Mouse (Mus musculus) hindlimb bud, embryonic 11.5 days (tissue): ENCODE measurements around the gene Brwd1.
A peak's percentile ranks its signal among the peaks of the same experiment; 100 is the strongest.
"Not testable (repeated sequence)": the region's sequence is repeated elsewhere in the genome, so short reads cannot be mapped to it uniquely, and the experiment has no call there.

Source experiments
- DNase-seq: peaks from one replicate; pipeline ENCODE4 v3.0.0-alpha.2; 2012; ENCODE audit warnings: low read depth, low spot score; ENCODE audit errors: extremely low spot score

The Brwd1 gene

DNA sequence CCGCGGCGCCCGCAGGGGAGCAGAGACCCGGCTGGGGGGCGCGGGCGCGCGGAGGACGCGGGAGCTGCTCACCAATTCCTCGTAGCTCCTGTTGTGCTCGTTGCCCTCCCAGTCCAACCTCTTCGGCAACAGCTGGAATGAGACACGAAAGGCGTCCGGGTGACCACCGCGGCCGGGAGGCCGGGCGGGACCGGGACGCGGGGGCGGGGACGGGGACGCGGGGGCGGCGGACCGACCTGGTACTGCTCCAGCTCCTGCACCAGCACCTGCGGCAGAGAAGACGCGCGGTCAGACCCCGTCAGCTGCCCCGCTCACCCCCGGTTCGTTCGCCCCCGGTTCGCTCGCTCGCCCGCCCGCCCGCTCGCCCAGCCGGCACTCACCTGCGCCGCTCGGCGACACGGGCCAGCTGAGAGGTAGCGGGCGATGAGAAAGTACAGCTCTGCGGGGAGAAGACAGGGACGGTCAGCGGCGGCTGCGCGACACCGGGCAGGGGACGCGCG, 534 bp downstream of the Brwd1 start:
- DNase-seq: no peak

DNA sequence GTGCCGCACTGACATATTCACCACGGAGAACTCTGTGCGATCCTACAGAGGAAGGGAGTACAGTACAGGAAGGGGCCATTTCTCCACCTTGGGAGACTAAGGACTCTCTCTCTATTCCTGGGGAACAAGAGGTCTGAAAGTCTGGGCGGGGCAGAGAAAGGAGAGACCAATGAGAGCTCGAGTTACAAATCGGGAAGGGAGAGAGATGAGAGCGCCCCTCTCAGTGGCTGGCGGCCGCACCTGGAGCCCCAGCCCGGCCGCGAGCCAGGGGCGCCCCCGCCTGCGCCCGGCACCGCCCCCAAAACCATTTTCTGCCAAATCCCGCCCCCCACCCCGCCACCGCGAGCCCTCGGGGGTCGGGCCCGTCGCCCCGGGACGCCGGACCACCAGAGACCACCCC, 995 bp downstream of the Brwd1 start:
- peak; percentile 82 for DNase-seq

DNA sequence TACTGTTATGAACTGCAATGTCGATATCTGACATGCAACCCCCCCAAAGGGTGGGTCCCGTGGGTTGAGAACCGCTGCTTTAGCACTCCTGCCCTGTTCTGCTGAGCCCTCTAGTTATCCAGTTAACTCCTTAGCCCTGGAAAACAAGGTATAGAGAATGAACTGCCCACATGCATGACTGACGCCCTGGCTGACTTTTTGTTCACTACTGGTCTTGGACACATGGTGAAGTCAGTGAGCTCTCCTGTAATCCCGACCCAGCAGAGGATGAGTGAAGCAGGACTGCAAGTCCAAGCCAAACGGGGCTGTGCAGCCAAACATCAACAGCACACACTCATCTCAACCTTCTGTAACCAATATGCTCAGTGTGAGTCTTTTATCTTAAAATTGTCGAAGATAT, 1.8 kb downstream of the Brwd1 start:
- no peak for DNase-seq

DNA sequence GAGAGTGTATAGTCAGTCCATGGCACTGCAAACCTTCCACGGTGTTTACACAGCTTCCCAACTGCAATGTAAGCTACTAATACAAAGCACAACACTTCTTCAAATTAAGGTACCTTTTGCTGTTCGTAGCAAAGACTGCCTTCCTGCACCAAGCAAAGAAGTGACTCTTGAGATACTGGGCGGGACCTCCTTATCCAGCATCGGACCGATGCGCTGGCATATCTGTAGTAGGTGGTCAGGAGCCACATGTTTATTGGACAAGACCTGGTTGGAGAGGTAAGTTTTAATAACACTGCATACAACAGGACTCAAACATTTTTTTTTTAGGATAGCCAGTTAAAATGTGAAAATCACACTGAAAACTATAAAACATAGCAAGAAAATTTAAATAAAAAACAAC, 14.0 kb downstream of the Brwd1 start:
- DNase-seq: no peak

DNA sequence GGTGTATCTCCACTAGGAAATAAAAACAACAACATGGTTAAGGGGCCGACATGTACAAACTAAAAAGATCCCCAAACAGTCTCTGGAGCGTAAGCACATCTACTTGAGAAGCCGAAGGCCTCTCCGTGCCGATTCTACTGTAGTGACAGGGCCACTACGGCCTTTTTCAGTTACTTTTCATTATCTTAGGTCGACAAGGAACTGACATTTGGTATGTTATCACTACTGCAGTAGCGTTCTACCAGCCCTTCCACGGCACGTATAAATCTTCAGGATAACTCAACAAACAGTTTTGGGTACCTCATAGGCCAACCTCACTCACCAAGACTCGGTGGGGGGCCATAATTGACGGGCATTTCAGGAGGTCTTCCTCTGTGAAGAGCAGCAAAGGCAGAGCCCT, 16.2 kb downstream of the Brwd1 start:
- no peak for DNase-seq

DNA sequence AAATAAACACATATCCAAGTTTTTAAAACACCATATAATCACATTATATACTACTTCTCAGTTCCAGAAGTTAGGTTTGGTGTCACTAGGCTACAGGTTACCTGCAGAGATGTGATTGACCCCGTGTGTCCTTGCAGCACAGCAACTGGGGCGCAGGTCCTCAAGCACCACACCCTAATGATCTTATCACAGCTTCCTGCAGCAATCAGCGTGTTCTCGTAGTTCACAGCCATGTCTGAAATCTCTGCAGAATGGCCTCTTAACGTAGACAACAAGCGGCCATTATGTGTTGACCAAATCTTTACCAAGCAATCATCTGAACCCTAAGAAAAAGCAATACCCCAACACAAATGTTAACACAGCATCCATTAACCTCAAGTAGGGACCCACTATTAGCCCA, 17.7 kb downstream of the Brwd1 start:
- no peak for DNase-seq

DNA sequence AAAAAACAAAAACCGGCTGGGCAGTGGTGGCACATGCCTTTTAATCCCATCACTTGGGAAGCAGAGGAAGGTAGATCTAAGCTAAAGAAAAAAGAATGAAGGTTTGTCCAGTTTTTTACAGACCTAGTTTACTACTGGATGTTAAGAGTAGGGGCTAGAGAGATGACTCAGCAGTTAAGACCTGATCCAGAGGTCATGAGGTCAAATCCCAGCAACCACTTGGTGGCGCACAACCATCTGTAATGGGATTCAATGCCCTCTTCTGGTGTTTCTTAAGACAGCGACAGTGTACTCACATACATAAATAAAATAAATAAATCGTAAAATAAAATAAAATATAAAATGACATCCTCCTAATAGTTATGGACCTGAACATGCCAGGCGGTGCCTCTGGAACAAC, 38.2 kb downstream of the Brwd1 start:
- DNase-seq: no peak

DNA sequence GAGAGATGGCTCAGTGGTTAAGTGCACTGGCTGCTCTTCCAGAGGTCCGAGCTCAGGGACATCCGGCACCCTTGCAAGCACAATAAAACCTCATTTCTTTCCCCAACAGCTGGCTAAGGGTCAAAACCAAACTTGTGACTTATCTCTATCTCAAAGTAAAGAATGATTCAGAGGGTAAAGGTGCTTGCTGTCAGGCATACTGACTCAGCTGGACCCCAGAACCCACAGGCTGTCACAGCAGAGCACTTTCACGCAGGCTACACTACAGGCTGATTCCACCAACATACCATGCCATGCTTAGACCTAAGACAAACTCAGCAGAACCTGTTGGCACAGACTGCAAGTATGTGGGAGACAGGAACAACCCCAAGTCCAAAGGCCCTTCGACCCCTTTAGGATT, 41.6 kb downstream of the Brwd1 start:
- no peak for DNase-seq

DNA sequence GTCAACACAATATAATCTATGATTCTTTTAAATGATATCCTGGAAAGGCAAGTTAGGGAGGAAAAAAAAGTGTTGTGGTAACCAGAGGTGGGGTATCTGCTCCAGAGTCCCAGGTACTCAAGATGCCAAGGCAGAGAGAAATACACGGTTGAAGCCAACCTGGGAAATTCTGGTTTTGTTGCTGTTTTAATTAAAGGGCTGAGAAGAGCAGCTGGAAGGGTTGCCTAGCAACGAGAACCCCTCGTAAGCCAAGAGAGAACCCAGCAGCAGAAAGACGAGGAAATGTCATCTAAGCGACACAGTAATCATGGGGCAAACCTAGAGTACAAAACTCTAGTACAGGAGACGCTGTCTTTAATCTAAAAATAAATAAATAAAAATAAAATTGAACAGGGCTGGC, 42.8 kb downstream of the Brwd1 start:
- no peak for DNase-seq

DNA sequence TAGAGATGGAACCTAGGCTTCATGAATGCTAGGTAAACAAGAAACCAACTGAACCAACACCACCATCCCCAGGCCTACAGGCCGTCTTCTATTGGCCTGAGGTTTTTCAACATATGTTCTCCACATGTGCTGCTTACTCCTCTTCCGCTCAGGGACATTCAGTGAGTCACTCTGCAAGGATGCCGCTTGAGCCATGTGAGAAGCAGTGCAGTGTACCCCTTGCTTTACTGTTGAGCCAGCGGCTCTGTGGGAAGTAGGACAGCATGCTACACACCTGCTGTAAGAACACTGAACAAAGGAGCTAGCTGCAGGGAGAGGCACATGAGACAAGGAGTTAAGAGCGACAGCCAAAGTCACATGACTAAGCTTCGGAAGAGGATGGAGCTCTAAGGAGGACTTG, 47.9 kb downstream of the Brwd1 start:
- DNase-seq: no peak

DNA sequence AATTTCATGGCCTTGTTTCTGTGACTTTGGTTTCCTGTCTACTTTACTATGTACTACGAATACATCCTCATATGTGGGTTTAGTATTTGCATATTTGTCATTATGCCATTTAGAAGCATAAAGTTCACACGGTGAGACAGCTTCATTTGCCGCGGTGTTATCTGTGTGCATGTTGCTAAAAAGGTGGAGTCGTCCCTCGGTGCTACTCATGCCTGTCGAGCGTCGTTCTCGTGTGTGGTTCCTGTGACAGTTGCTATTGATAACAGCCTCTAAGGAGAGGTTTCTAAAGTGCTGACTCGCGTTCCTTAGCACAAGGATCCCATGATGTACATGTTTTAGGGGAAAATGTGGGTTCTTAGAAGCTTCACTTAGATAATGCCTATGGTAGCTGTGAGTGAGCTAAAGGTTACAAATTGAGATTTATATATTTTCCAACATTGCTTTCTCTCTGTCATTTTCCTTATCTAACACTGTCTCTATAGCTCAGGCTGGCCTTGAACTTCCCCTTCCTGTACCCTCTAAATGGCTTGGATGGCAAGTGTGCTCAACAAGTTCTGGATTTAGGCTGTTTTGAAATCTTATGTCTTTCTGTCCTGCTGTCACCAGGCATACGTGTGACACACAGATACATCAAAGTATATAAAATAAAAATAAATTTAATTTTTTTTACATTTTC, 49.8 kb downstream of the Brwd1 start:
- DNase-seq: no peak

DNA sequence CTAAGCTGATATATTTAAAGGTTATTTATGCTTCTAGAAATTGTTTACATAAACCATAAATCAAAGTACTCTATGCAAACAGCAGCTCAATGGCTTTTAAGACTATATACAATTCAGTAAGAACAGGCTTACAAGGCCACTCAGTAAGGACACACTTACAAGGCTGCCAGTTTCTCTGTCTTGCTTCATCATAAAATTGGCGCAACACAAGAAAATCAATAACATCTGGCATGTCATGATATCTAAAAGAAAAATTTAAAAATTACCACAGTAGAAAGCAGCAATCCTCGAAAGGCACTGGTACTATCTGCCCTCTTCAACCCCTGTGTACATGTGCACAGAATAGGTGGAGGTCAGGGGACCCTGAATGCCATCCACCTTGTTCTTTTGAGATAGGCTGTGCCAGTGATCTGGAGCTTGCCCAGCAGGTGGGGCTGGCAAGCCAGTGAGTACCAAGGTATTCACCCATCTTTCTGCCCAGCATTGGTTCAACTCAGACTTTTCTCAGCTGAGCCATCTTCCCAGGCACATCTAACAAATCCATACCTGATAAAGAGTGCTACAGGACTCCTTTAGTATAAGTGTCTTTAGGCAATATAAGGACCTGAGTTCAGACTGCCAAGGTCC, 51.7 kb downstream of the Brwd1 start:
- DNase-seq: no peak

DNA sequence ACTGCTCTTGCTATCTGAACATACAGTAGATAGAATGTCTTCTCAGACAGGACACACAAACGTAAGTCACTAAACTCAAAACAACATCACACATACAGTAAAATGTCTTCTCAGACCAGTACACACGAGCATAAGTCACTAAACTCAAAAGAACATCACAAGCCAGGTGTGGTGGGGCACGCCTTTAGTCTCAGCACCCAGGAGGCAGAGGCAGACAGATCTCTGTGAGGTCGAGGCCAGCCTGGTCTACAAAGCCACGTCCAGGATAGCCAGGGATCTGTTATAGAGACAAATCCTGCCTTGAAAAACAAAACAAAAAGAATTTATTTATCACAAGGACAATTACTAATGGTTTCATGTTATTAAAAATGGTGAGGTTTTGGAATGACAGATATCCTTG, 56.1 kb downstream of the Brwd1 start:
- DNase-seq: no peak

DNA sequence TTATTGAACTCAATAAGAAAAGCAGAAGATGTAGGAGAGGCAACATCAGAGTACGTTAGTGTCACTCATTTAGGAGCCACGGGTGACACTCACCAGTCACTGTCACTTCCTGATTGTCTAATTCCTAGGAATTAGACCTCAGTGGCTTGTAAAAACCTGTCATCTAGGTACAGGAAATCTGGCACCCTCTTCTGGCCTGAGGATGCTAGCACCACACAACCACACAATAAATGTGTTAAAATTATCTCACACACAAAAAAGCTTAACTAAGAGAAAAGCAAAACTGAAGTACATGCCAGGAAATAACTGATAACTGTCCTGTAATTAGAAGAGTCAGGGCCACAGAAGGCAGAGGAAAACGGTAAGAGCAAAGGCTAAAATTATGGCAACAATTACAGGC, 57.1 kb downstream of the Brwd1 start:
- DNase-seq: no peak

DNA sequence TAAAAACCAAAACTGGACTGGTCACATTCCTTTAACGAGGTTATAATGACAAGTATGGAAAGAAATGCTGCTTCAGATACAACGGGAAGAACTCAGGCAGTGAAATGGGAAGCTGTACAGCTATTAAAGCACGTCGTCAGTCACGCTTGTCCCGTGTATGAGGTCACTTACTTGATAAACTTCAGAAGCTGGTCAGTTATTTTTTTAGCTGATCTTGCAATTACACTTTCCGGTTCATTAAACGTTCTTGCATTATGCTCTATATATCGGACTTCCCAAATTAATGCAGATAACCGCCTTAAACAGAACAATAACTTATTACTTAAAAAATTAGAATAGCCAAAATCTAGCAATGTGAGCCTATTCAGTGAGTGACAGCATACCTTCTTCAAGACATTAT, 61.3 kb downstream of the Brwd1 start:
- DNase-seq: no peak

DNA sequence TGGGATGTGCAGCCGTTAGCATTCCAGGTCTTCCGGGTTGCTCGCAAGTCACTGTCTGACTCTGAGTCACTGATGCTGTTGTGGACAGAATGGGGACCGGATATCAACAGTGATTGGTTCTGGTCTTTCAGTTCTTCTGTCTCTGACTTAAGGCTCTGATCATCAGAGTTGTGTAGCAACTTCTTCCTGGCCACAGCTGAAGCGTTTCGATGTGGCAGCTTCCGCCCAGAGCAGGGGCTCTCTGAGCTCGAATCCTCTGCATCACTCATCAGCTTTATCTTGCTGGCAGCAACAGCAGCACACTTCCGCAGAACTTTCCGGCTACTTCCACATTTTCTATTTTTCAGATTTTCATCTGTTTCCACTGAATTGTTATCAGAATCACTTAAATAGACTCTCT, 73.2 kb downstream of the Brwd1 start:
- DNase-seq: not testable (repeated sequence)

DNA sequence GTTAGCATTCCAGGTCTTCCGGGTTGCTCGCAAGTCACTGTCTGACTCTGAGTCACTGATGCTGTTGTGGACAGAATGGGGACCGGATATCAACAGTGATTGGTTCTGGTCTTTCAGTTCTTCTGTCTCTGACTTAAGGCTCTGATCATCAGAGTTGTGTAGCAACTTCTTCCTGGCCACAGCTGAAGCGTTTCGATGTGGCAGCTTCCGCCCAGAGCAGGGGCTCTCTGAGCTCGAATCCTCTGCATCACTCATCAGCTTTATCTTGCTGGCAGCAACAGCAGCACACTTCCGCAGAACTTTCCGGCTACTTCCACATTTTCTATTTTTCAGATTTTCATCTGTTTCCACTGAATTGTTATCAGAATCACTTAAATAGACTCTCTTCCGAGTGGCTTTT, 78.0 kb downstream of the Brwd1 start:
- not testable (repeated sequence) for DNase-seq

DNA sequence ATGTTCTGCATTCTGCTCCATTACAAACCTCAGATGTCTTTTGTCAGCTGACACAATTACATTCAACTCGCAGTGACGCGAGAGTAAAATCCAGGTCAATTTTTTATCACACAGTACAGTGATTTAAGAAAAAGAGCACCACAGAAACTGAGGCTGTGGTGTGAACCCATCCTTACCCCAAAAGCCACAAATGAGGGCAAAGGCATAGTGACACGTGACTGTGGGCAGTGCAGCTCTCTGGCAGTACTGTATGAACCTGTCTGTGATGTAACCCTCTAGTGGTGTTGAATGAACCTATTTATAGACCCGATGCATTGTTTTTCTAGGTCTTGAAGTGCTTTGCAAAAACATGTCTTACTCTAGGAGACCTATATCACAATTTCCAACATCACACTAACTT, 83.0 kb downstream of the Brwd1 start:
- DNase-seq: no peak

DNA sequence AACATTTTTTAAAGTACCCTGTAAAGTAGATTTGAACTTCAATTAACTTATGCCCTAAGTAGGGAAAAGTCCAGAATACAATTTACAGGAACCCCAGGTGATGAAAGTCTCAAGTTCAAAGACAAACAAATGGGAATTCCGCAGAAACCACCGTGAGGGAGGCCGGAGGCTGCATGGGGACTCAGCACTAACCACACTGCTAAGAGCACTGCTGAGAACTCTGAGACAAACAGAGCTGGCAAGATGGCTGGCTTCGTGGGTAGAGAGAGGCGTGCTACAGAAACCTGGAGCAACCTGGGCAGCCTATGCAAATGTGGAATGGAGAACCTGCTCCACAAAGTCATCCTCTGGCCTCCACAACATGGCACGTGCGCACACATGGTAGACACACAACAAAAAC, 86.2 kb downstream of the Brwd1 start:
- no peak for DNase-seq

DNA sequence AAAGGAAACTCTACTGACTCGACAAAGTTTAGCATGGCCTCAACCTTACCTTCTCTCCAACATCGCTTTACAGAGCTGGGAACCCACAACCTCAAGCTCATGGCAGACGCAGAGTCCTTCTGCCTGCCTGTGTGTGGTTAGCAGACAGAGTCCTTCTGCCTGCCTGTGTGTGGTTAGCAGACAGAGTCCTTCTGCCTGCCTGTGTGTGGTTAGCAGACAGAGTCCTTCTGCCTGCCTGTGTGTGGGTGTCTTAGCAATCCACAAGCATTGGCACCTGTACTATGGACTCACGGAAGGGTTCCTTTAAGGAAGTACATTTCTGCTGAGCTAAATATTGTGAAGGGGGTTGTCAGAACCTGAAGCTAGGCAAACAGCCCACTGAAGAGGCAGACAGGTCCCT, 87.8 kb downstream of the Brwd1 start:
- DNase-seq: not testable (repeated sequence)

DNA sequence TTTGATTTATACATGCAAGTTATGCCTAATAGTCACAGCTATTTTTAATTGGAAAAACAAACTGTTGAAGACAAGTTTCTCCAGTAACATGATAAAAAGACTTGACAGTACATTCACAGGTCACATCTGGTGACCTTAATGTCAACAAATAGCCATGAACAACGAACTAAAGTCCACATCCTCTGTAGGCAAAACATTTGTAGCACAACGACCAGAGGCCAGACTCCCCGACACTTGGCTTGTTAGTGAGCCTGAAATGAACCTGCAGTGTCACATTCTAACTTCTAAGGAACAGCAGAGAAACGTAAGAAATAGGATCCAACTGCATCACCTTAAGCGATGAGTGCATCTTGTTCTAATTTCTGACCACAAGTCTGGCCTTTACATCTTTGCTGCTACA, 89.7 kb downstream of the Brwd1 start:
- no peak for DNase-seq

DNA sequence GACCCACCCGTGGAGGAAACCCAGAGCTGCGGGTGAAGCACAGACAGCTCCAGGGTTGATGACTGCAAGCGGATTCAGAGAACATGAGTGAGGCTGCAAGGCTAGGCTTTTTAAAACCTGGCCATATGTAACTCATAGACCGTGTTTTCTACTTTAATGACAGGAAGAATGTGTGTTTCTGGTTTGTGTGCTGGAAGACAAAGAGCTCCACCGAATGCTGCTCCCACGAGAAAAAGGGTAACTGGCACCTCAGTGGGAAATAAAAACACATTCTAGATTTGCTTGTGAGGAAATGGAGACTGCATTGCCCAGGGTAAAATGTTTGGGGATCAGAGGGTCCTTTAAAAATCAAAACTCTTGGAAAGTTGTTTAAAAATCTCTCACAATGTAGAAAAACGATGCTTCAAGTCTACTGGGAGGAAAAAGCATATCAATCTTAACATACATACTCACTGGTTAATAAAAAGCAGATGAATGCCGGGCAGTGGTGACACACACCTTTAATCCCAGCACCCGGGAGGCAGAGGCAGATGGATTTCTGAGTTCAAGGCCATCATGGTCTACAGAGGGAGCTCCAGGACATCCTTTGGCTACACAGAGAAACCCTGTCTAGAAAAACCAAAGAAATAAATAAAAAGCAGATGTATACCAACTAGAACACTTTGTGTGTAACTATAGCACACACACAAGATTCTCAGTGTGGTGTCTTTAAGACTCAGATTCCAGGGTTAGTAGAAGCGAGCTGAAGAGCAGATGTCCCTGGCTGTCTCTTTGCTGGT, 91.0 kb downstream of the Brwd1 start:
- peak; percentile 33 for DNase-seq
